Mouse (Mus musculus): Measurements from ENCODE around the gene Vps33b. TPM values are rescaled to one million over a fixed set of nuclear protein-coding genes. Genes with fewer than 3 reads are reported as not detected.

Gene Vps33b
- total RNA-seq (2017): 27.2 and 36.7 TPM in 2 replicates

- ATAC-seq (replicated peaks in 1 of 2; ENCODE audit: insufficient read depth in 1 of 2, low FRiP score in 2 of 2, low TSS enrichment in 1 of 2, low read depth in 1 of 2, poor library complexity in 2 of 2, severe bottlenecking in 2 of 2): peak; percentile 87 to 89
These were observed at the start of gene Vps33b for GRCm38 (mm10) chr7:80268897-80269750. Vps33b (plus strand) TSS chr7:80269649.

GRCm38 (mm10) chr7:80220237-80220797 is 49.1 kb upstream of the Vps33b start:
- no peak for ATAC-seq (replicated peaks in 1 of 2; ENCODE audit: insufficient read depth in 1 of 2, low FRiP score in 2 of 2, low TSS enrichment in 1 of 2, low read depth in 1 of 2, poor library complexity in 2 of 2, severe bottlenecking in 2 of 2)

- no peak for ATAC-seq (replicated peaks in 1 of 2; ENCODE audit: insufficient read depth in 1 of 2, low FRiP score in 2 of 2, low TSS enrichment in 1 of 2, low read depth in 1 of 2, poor library complexity in 2 of 2, severe bottlenecking in 2 of 2)
These were observed 48.2 kb upstream of the Vps33b start for GRCm38 (mm10) chr7:80221179-80221750.

DNA sequence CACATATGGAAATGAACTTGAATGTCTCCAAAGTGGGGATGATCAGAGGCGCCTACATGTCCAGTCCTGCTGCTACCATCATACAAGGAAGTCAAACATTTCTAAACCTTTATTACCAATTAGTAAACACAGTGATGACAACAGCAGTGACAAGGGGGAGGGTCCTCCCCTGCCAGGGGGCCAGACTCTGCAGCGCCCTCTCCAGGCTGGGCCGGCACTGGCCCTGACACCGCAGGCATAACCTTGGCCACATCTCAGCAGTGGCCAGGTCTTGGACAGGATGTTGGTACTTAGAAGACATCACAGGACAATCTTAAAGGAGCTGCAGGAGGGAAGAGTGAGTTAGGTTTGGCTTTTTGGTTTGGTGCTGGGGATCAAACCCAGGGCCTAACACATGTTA is 42.4 kb upstream of the Vps33b start:
- no peak; a peak in 1 of 4 replicates for ATAC-seq (replicated peaks in 1 of 2; ENCODE audit: insufficient read depth in 1 of 2, low FRiP score in 2 of 2, low TSS enrichment in 1 of 2, low read depth in 1 of 2, poor library complexity in 2 of 2, severe bottlenecking in 2 of 2)

- ATAC-seq (replicated peaks in 1 of 2; ENCODE audit: insufficient read depth in 1 of 2, low FRiP score in 2 of 2, low TSS enrichment in 1 of 2, low read depth in 1 of 2, poor library complexity in 2 of 2, severe bottlenecking in 2 of 2): no peak
These were observed 39.3 kb upstream of the Vps33b start for GRCm38 (mm10) chr7:80230196-80230595.

DNA sequence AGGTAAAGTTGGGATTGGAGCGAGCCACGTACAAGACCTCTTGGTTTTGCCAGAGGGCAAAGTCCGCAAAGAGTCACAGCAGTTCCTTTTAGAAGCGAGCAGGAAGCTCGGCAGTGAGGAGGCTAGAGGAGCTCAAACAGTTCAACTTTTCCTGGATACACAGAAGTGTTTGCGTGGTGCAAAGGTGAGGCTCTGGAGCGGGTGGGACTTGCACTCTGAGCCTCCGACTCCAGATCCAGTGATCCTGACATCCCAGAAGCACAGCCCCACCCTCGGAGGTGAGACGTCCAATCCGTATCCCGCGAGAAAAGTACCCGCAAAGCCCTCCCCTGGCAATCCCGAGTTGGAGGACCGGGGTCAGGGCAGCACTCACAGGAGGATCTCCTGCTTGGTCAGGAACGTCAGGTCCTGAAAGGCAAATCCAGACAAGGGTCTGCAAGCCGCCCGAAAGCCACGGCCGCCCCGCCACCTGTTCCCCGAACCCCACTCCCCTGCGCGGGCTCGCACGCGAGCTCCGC is 37.4 kb upstream of the Vps33b start:
- 0 out of 4 replicates have a peak, but pooled peaks of 1 of the 2 experiments have one; percentile 5 for ATAC-seq (replicated peaks in 1 of 2; ENCODE audit: insufficient read depth in 1 of 2, low FRiP score in 2 of 2, low TSS enrichment in 1 of 2, low read depth in 1 of 2, poor library complexity in 2 of 2, severe bottlenecking in 2 of 2)

- peak; percentile 94 to 95 for ATAC-seq (replicated peaks in 1 of 2; ENCODE audit: insufficient read depth in 1 of 2, low FRiP score in 2 of 2, low TSS enrichment in 1 of 2, low read depth in 1 of 2, poor library complexity in 2 of 2, severe bottlenecking in 2 of 2)
These were observed 36.9 kb upstream of the Vps33b start, which contains the start of the genes Cib1 and Gdpgp1 for GRCm38 (mm10) chr7:80232489-80233029. Cib1 (minus strand) TSS chr7:80232813. Gdpgp1 (plus strand) TSS chr7:80232865.

DNA sequence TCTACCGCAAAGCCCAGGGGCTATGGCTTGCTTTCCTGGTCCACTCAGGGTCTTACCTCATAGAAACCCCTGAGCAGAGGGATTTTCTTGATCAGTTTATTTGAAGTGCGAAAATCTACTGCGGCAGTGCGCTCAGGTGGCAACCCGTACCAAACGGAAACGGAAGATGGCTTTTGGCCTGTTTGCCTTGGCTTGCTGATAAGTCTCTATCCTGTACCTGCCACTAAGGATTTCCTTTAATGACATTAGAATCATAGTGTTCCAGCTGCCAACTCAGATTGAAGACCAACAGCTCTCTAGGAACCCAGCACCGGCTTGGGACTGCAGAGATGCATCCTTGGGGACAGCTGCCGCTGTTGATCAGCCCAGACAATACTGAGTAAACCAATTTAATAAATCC is 35.6 kb upstream of the Vps33b start:
- no peak for ATAC-seq (replicated peaks in 1 of 2; ENCODE audit: insufficient read depth in 1 of 2, low FRiP score in 2 of 2, low TSS enrichment in 1 of 2, low read depth in 1 of 2, poor library complexity in 2 of 2, severe bottlenecking in 2 of 2)

- no peak for ATAC-seq (replicated peaks in 1 of 2; ENCODE audit: insufficient read depth in 1 of 2, low FRiP score in 2 of 2, low TSS enrichment in 1 of 2, low read depth in 1 of 2, poor library complexity in 2 of 2, severe bottlenecking in 2 of 2)
These were observed 30.9 kb upstream of the Vps33b start for GRCm38 (mm10) chr7:80238542-80238941.

DNA sequence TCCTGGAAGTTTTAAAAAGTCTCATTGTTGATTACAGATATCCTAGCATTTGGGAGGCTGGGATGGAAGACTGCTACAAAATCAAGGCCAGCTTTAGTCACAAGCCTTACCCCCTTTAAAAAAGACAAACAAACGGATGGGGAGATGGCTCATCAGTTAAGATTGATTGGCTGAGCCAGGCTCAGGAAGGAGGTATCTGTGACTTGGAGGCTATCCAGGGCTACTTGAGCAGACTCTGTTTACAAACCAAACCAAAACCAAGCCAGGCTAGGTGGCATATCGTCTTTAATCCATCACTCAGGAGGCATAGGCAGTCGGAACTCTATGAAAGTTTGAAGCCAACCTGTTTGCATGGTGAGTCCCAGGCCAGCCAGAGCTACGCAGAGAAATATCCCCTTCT is 27.8 kb upstream of the Vps33b start:
- ATAC-seq (replicated peaks in 1 of 2; ENCODE audit: insufficient read depth in 1 of 2, low FRiP score in 2 of 2, low TSS enrichment in 1 of 2, low read depth in 1 of 2, poor library complexity in 2 of 2, severe bottlenecking in 2 of 2): no peak

DNA sequence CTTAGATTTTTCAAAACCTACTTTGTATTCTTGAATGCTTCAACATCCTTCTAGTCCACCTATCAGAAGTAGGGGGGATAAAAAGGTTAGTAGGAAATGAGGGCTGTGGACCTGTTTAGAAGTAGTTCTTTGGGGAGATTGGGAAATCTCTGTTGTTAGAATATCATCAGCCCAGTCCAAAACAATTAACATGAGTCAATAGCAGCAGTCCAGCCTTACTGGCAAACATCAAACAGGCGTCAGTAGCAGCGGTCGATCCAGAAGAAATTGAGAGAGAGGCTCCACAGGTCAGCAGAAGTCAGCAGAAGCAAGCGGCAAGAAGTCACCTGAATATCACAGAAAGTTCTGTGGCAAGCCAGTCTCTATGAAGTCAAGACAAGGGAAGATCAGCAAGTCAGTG is 24.6 kb upstream of the Vps33b start:
- ATAC-seq (replicated peaks in 1 of 2; ENCODE audit: insufficient read depth in 1 of 2, low FRiP score in 2 of 2, low TSS enrichment in 1 of 2, low read depth in 1 of 2, poor library complexity in 2 of 2, severe bottlenecking in 2 of 2): no peak

DNA sequence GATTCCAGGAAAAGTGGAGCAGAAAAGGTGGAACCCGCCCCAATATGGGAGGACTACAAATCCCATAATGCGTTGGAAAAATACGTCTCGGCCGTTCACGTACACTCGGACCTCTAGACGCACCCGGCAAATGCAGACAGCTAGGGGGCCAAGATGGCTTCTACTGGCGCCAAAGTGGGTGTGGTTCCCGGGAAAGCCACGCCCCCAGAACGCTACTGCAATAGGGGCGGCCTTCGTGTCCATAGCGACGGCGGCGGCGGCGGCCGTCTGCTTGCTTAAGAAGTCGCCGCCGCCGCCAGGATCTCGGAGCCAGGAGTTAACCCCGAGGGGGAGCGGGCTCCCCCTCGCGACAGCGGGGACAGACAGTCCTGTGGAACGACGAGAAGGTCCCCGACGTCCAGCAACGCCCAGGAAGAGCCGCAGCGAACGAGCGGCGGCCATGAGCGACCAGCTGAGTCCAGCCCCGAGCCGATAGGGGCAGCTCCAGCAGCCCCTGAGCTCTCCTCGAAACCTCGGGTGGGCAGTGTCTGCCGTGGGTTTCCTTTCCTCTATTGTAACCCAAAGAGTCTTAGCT is 23.2 kb upstream of the Vps33b start, which contains the start of gene Ttll13:
TSS of gene Ttll13 (plus strand) at position 229 of the 574 bp plus-strand sequence.
- ATAC-seq (replicated peaks in 1 of 2; ENCODE audit: insufficient read depth in 1 of 2, low FRiP score in 2 of 2, low TSS enrichment in 1 of 2, low read depth in 1 of 2, poor library complexity in 2 of 2, severe bottlenecking in 2 of 2): peak; percentile 97 to 98

DNA sequence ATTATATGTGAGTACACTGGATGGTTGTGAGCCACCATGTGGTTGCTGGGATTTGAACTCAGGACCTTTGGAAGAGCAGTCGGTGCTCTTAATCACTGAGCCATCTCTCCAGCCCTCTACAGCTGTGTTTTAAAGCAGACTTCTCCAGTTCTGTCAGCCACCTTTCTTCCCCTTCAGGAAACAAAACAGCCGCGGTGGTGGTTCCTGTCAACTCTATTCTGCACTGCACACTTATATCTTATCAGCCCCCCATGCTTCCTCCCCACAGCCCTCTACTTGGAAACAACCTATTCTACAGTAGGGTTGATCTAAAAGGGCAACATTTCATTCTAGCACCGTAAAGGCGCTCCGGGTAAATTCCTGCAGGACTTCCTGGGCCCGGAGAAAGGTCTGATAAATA is 22.6 kb upstream of the Vps33b start:
- peak in 1 of 2 experiments; percentile 33; a peak in 2 of 4 replicates for ATAC-seq (replicated peaks in 1 of 2; ENCODE audit: insufficient read depth in 1 of 2, low FRiP score in 2 of 2, low TSS enrichment in 1 of 2, low read depth in 1 of 2, poor library complexity in 2 of 2, severe bottlenecking in 2 of 2)

GRCm38 (mm10) chr7:80252437-80252836 is 17.0 kb upstream of the Vps33b start:
- no peak for ATAC-seq (replicated peaks in 1 of 2; ENCODE audit: insufficient read depth in 1 of 2, low FRiP score in 2 of 2, low TSS enrichment in 1 of 2, low read depth in 1 of 2, poor library complexity in 2 of 2, severe bottlenecking in 2 of 2)

GRCm38 (mm10) chr7:80252886-80253285 is 16.6 kb upstream of the Vps33b start:
- ATAC-seq (replicated peaks in 1 of 2; ENCODE audit: insufficient read depth in 1 of 2, low FRiP score in 2 of 2, low TSS enrichment in 1 of 2, low read depth in 1 of 2, poor library complexity in 2 of 2, severe bottlenecking in 2 of 2): no peak

GRCm38 (mm10) chr7:80255981-80256380 is 13.5 kb upstream of the Vps33b start:
- ATAC-seq (replicated peaks in 1 of 2; ENCODE audit: insufficient read depth in 1 of 2, low FRiP score in 2 of 2, low TSS enrichment in 1 of 2, low read depth in 1 of 2, poor library complexity in 2 of 2, severe bottlenecking in 2 of 2): no peak

DNA sequence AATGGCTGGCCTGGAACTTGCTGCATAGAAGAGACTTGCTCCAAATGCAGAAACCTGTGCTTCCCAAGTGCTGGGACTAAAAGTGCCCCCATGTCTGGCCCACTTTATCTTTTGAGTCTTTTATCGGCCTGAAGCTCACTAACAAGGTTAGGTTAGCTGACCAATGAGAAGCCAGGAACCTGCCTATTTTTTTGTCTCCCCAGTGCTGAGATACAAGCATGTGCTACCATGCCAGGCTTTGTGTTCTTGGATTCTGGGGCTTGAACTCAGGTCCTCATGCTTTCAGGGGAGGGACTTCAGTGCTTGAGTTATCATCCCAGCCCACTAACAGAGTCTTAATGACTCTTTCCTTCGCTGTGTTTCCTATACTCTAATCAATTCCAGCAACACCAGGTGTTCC is 11.7 kb upstream of the Vps33b start:
- ATAC-seq (replicated peaks in 1 of 2; ENCODE audit: insufficient read depth in 1 of 2, low FRiP score in 2 of 2, low TSS enrichment in 1 of 2, low read depth in 1 of 2, poor library complexity in 2 of 2, severe bottlenecking in 2 of 2): no peak

All from hematopoietic stem cell, adult 5-6 weeks (primary cell).